Mouse (Mus musculus): ENCODE data around the gene Diexf. TPM values are rescaled to one million over a fixed set of nuclear protein-coding genes. Genes with fewer than 3 reads are reported as not detected.
A peak's percentile ranks its signal among the peaks of the same experiment; 100 is the strongest.

Diexf gene
- polyA plus RNA-seq, 1 experiment from 2014 or later = 1.9 TPM

GRCm38 (mm10) chr1:193167746-193168145 is 37.7 kb upstream of the Diexf start, which contains the start of gene A130010J15Rik:
Gene A130010J15Rik (plus strand): TSS chr1:193168046.
- H3K9ac ChIP-seq (replicated peaks) = no peak within 1 kb of the TSS
- H3K36me3 ChIP-seq (replicated peaks; ENCODE audit: insufficient read depth, low read length) = peaks cover 2% of the 10 kb centered on the region
- H3K27ac ChIP-seq (ENCODE audit: low read depth) = no peak within 1 kb of the TSS
- no peak within 1 kb of the TSS for H3K4me2 ChIP-seq (ENCODE audit: low read depth, low read length)
- H3K9me3 ChIP-seq (ENCODE audit: low read length) = no peaks in the 10 kb centered on the region
- H3K27me3 ChIP-seq (ENCODE audit: insufficient read depth, low read length) = no peaks in the 10 kb centered on the region
- DNase-seq (no peak), ATAC-seq (no peak)
- TF ChIP-seq EP300 (IDR thresholded peaks at IDR 0.05; ENCODE audit: low read depth) = no peak
- TF ChIP-seq CTCF (IDR thresholded peaks at IDR 0.05; ENCODE audit: low read depth) = no peak
- H3K4me3 ChIP-seq (ENCODE audit: low read depth, low read length) = no peak within 1 kb of the TSS
- H3K4me1 ChIP-seq (ENCODE audit: insufficient read depth) = peaks cover 8% of the 10 kb centered on the region
- 76% methylated on average over 3 of the region's 3 CpGs for WGBS (ENCODE audit: insufficient replicate concordance)

GRCm38 (mm10) chr1:193160317-193161032 is 30.4 kb upstream of the Diexf start:
- DNase-seq = peak; percentile 80
- TF ChIP-seq CTCF (IDR thresholded peaks at IDR 0.05; ENCODE audit: low read depth) (no peak), EP300 (IDR thresholded peaks at IDR 0.05; ENCODE audit: low read depth) (no peak)
- H3K4me2 ChIP-seq (ENCODE audit: low read depth, low read length) = peak overlapping the region; percentile 59
- WGBS (ENCODE audit: insufficient replicate concordance) = 13% methylated on average over 18 of the region's 18 CpGs
- H3K9ac ChIP-seq (replicated peaks) = no peak overlapping the region
- no peaks in the 10 kb centered on the region for H3K9me3 ChIP-seq (ENCODE audit: low read length)
- no peak overlapping the region for H3K27ac ChIP-seq (ENCODE audit: low read depth)
- H3K4me1 ChIP-seq (ENCODE audit: insufficient read depth) = peaks cover 31% of the 10 kb centered on the region
- no peaks in the 10 kb centered on the region for H3K27me3 ChIP-seq (ENCODE audit: insufficient read depth, low read length)
- peak; percentile 43 for ATAC-seq
- H3K4me3 ChIP-seq (ENCODE audit: low read depth, low read length) = peak overlapping the region; percentile 7; the same call in 1 of the 2 replicates
- H3K36me3 ChIP-seq (replicated peaks; ENCODE audit: insufficient read depth, low read length) = 0 out of 2 replicates have a peak, but pooled peaks cover 2% of the 10 kb centered on the region

GRCm38 (mm10) chr1:193159613-193160012 is 29.5 kb upstream of the Diexf start:
- ATAC-seq (no peak), DNase-seq (no peak)
- 0 out of 2 replicates have a peak, but pooled peaks cover 2% of the 10 kb centered on the region for H3K36me3 ChIP-seq (replicated peaks; ENCODE audit: insufficient read depth, low read length)
- WGBS (ENCODE audit: insufficient replicate concordance) = 39% methylated on average over 1 of the region's 1 CpGs
- H3K4me3 ChIP-seq (ENCODE audit: low read depth, low read length) = no peak overlapping the region; the same call in 1 of the 2 replicates
- H3K27ac ChIP-seq (ENCODE audit: low read depth) = peak overlapping the region; percentile 12; the same call in 1 of the 2 replicates
- no peak overlapping the region for H3K9ac ChIP-seq (replicated peaks)
- TF ChIP-seq CTCF (IDR thresholded peaks at IDR 0.05; ENCODE audit: low read depth) = no peak
- TF ChIP-seq EP300 (IDR thresholded peaks at IDR 0.05; ENCODE audit: low read depth) = no peak
- H3K9me3 ChIP-seq (ENCODE audit: low read length) = no peaks in the 10 kb centered on the region
- H3K4me1 ChIP-seq (ENCODE audit: insufficient read depth) = peaks cover 35% of the 10 kb centered on the region
- no peaks in the 10 kb centered on the region for H3K27me3 ChIP-seq (ENCODE audit: insufficient read depth, low read length)
- H3K4me2 ChIP-seq (ENCODE audit: low read depth, low read length) = peak overlapping the region; percentile 59

- H3K9me3 ChIP-seq (ENCODE audit: low read length) = no peaks in the 10 kb centered on the region
- ATAC-seq (no peak), DNase-seq (no peak)
- H3K4me1 ChIP-seq (ENCODE audit: insufficient read depth) = peaks cover 35% of the 10 kb centered on the region
- H3K27ac ChIP-seq (ENCODE audit: low read depth) = no peak overlapping the region; the same call in 1 of the 2 replicates
- TF ChIP-seq EP300 (IDR thresholded peaks at IDR 0.05; ENCODE audit: low read depth) = no peak
- no peak for TF ChIP-seq CTCF (IDR thresholded peaks at IDR 0.05; ENCODE audit: low read depth)
- 32% methylated on average over 3 of the region's 3 CpGs for WGBS (ENCODE audit: insufficient replicate concordance)
- no peak overlapping the region for H3K4me3 ChIP-seq (ENCODE audit: low read depth, low read length)
- H3K9ac ChIP-seq (replicated peaks) = no peak overlapping the region
- 0 out of 2 replicates have a peak, but pooled peaks cover 2% of the 10 kb centered on the region for H3K36me3 ChIP-seq (replicated peaks; ENCODE audit: insufficient read depth, low read length)
- no peak overlapping the region for H3K4me2 ChIP-seq (ENCODE audit: low read depth, low read length)
- no peaks in the 10 kb centered on the region for H3K27me3 ChIP-seq (ENCODE audit: insufficient read depth, low read length)
Measured at GRCm38 (mm10) chr1:193159163-193159562, 29.1 kb upstream of the Diexf start.

- H3K4me3 ChIP-seq (ENCODE audit: low read depth, low read length) = peak overlapping the region; percentile 14
- H3K27ac ChIP-seq (ENCODE audit: low read depth) = peak overlapping the region; percentile 93
Measured at GRCm38 (mm10) chr1:193157111-193157492, 27.0 kb upstream of the Diexf start.

GRCm38 (mm10) chr1:193156316-193157110 is 26.4 kb upstream of the Diexf start:
- TF ChIP-seq CTCF (IDR thresholded peaks at IDR 0.05; ENCODE audit: low read depth) (no peak), EP300 (IDR thresholded peaks at IDR 0.05; ENCODE audit: low read depth) (no peak)
- Histone ChIP-seq H3K4me1 (ENCODE audit: insufficient read depth) (peaks cover 41% of the 10 kb centered on the region), H3K4me3 (ENCODE audit: low read depth, low read length) (peak overlapping the region; percentile 14), H3K9ac (replicated peaks) (peak overlapping the region; percentile 36), H3K27ac (ENCODE audit: low read depth) (peak overlapping the region; percentile 93), H3K4me2 (ENCODE audit: low read depth, low read length) (peak overlapping the region; percentile 50), H3K9me3 (ENCODE audit: low read length) (no peaks in the 10 kb centered on the region), H3K36me3 (replicated peaks; ENCODE audit: insufficient read depth, low read length) (0 out of 2 replicates have a peak, but pooled peaks cover 2% of the 10 kb centered on the region), H3K27me3 (ENCODE audit: insufficient read depth, low read length) (peaks cover 15% of the 10 kb centered on the region; the same call in 1 of the 2 replicates)
- peak; percentile 55 for DNase-seq
- WGBS (ENCODE audit: insufficient replicate concordance) = 31% methylated on average over 15 of the region's 15 CpGs
- ATAC-seq = peak; percentile 52

More at GRCm38 (mm10) chr1:193157111-193157492, 27.0 kb upstream of the Diexf start:
- TF ChIP-seq CTCF (IDR thresholded peaks at IDR 0.05; ENCODE audit: low read depth) = no peak
- TF ChIP-seq EP300 (IDR thresholded peaks at IDR 0.05; ENCODE audit: low read depth) = no peak
- Histone ChIP-seq H3K9me3 (ENCODE audit: low read length) (no peaks in the 10 kb centered on the region), H3K4me2 (ENCODE audit: low read depth, low read length) (peak overlapping the region; percentile 50), H3K36me3 (replicated peaks; ENCODE audit: insufficient read depth, low read length) (0 out of 2 replicates have a peak, but pooled peaks cover 2% of the 10 kb centered on the region), H3K9ac (replicated peaks) (peak overlapping the region; percentile 36), H3K4me1 (ENCODE audit: insufficient read depth) (peaks cover 41% of the 10 kb centered on the region), H3K27me3 (ENCODE audit: insufficient read depth, low read length) (peaks cover 15% of the 10 kb centered on the region; the same call in 1 of the 2 replicates)
- ATAC-seq (no peak), DNase-seq (no peak)
- 64% methylated on average over 8 of the region's 8 CpGs for WGBS (ENCODE audit: insufficient replicate concordance)

Measured in liver, postnatal 0 days (tissue).